Mouse (Mus musculus) megakaryocyte, embryonic 14.5 days (primary cell): ENCODE data around the gene Plagl1. TPM values are rescaled to one million over a fixed set of nuclear protein-coding genes. Genes with fewer than 3 reads are reported as not detected.

Experiments used
- H3K27me3 ChIP-seq: replicated peaks from 2 replicates; pipeline ENCODE3; 2012; ENCODE audit warnings: inconsistent platforms
- H3K36me3 ChIP-seq: replicated peaks from 2 replicates; pipeline ENCODE3; 2012; ENCODE audit warnings: low read length, inconsistent platforms, mixed read lengths
- H3K4me1 ChIP-seq: 2 replicates; pipeline ENCODE4 v1.6.1; 2012; ENCODE audit warnings: inconsistent platforms
- H3K4me3 ChIP-seq: replicated peaks from 2 replicates; pipeline ENCODE3; 2012; ENCODE audit warnings: moderate library complexity, mild to moderate bottlenecking, inconsistent platforms
- H3K9me3 ChIP-seq: 2 replicates; pipeline ENCODE4 v1.6.1; 2012; ENCODE audit warnings: inconsistent platforms
- FLI1 ChIP-seq: IDR thresholded peaks from 2 replicates; pipeline ENCODE4 v1.6.1; 2012; ENCODE audit warnings: low read length, inconsistent platforms, mixed read lengths
- GATA1 ChIP-seq: IDR thresholded peaks from 3 replicates; pipeline ENCODE4 v1.6.1; 2012; ENCODE audit warnings: mixed read lengths, low read length, inconsistent platforms, borderline replicate concordance
- polyA plus RNA-seq: library from polyadenylated mRNA; stranded (reverse); fragments of >175 nt; gene quantifications from 2 replicates; pipeline ENCODE4 v1.2.3, GENCODE M21; 2012; ENCODE audit warnings: low replicate concordance; ENCODE audit not compliant: insufficient read depth

The Plagl1 gene
- polyA plus RNA-seq, 1 experiment: 0.12 TPM

GRCm38 (mm10) chr10:13076807-13077532, 16.7 kb downstream of the Plagl1 start:
- H3K36me3 ChIP-seq: no peaks in the 10 kb centered on the region
- H3K27me3 ChIP-seq: peaks cover 3% of the 10 kb centered on the region
- H3K4me3 ChIP-seq: peak overlapping the region; percentile 53
- peaks cover 12% of the 10 kb centered on the region for H3K4me1 ChIP-seq
- H3K9me3 ChIP-seq: no peaks in the 10 kb centered on the region
- TF ChIP-seq FLI1 (no peak), GATA1 (no peak)

- H3K4me1 ChIP-seq: peaks cover 2% of the 10 kb centered on the region
- no peak overlapping the region for H3K4me3 ChIP-seq
- no peaks in the 10 kb centered on the region for H3K36me3 ChIP-seq
- H3K9me3 ChIP-seq: peaks cover 3% of the 10 kb centered on the region; the same call in 1 of the 2 replicates
- TF ChIP-seq FLI1 (no peak), GATA1 (no peak)
- H3K27me3 ChIP-seq: peaks cover 10% of the 10 kb centered on the region
These were observed 22.2 kb downstream of the Plagl1 start for GRCm38 (mm10) chr10:13082459-13082858.

DNA sequence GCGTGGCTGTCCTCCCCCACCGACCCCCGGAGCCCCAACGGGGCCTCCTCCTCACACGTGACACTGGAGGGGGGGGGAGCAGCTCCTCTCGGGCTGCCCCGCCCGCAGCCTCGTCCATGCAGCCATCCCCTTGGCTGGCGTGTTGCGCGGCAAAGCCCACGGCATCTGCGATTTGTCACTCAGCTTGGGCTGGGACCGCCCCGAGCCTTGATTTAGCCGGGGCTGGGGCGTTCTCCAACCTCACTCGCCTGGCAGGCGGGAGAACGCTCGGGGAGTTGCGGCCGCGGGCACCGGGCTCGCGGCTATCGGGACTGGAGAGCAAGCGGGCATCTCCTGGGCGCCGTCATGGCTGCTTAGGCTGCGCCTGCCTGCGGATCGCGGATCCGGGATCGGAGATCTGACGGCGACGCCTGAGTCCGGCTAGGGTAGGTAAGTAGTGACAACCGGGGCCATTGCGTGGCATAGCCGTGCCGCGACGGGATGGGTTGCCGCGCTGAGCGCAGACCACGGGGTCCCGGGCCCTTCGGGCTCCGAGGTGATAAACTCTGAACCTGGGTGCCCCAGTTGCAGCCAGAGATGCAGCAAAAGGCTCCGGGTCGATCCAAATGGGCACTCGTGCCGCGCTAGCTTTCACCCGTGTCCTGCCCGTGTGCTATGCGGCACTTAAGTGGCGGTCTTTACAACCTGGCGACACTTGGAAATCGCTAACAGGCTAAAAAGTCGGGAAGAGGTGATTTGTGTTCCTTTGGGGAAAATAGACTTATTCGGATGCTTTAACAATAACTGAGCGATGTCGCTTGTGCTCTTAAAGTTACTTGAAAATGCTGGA, 30.5 kb downstream of the Plagl1 start:
- Histone ChIP-seq H3K27me3 (peaks cover 30% of the 10 kb centered on the region), H3K36me3 (no peaks in the 10 kb centered on the region), H3K4me3 (peak overlapping the region; percentile 89), H3K9me3 (peaks cover 10% of the 10 kb centered on the region), H3K4me1 (peaks cover 11% of the 10 kb centered on the region)
- TF ChIP-seq GATA1 (no peak), FLI1 (no peak)

GRCm38 (mm10) chr10:13092996-13093395, 32.7 kb downstream of the Plagl1 start:
- Histone ChIP-seq H3K4me1 (peaks cover 11% of the 10 kb centered on the region), H3K9me3 (peaks cover 10% of the 10 kb centered on the region), H3K4me3 (no peak overlapping the region), H3K27me3 (peaks cover 30% of the 10 kb centered on the region), H3K36me3 (no peaks in the 10 kb centered on the region)
- TF ChIP-seq FLI1 (no peak), GATA1 (no peak)

DNA sequence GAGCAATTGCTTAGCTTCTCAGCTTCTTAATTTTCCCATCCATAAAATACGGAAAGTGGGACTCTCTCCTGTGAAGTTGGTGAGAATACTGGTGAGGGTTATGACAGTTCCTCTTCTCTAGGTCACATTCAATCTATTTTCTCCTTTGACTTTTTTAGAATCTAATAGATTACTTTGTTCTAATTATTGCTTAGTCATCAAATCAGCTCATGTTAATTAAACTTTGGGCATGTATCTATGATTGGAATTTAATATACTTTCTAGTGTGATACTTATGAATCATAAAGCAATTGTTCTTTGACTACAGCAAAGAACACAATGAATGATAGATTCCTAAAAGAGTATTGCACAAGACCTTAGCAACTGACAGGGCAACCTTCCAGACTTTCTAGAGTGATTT, 38.6 kb downstream of the Plagl1 start:
- H3K4me1 ChIP-seq: no peaks in the 10 kb centered on the region
- H3K27me3 ChIP-seq: peaks cover 8% of the 10 kb centered on the region
- no peak overlapping the region for H3K4me3 ChIP-seq
- TF ChIP-seq GATA1: no peak
- TF ChIP-seq FLI1: no peak
- no peaks in the 10 kb centered on the region for H3K36me3 ChIP-seq
- H3K9me3 ChIP-seq: no peaks in the 10 kb centered on the region

DNA sequence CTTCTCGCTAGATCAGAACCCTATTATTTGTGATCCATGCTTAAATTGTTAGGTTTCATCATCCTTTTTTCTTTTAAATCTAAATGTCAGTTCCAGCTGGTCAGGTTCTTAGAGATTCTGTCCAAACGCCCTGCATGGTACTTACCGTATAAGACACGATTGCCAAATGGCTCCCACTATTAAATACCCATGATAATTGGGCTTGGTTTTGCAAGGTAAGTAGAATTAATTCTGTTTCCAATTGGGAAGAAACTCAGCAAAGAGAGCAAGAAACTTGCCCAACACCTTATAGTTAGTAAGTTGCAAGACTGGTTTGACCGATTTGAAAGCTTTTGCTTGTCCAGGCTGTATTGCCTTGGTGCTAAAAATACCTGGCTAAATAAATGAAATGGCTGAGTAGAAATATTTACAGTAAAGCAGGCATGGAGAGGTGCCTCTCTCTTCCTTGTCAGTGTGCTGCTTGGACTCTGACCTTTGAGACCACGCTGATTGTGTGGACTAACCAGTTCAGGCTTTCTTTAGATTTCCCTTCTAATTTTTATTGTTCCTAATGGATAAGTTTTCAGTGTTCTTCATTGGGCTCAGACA, 39.9 kb downstream of the Plagl1 start:
- H3K36me3 ChIP-seq: no peaks in the 10 kb centered on the region
- TF ChIP-seq GATA1 (no peak), FLI1 (no peak)
- no peak overlapping the region for H3K4me3 ChIP-seq
- H3K27me3 ChIP-seq: peaks cover 4% of the 10 kb centered on the region
- no peaks in the 10 kb centered on the region for H3K4me1 ChIP-seq
- no peaks in the 10 kb centered on the region for H3K9me3 ChIP-seq

GRCm38 (mm10) chr10:13102360-13102759, 42.1 kb downstream of the Plagl1 start:
- Histone ChIP-seq H3K27me3 (peaks cover 4% of the 10 kb centered on the region), H3K4me1 (no peaks in the 10 kb centered on the region), H3K36me3 (no peaks in the 10 kb centered on the region), H3K4me3 (no peak overlapping the region), H3K9me3 (no peaks in the 10 kb centered on the region)
- TF ChIP-seq GATA1 (no peak), FLI1 (no peak)

DNA sequence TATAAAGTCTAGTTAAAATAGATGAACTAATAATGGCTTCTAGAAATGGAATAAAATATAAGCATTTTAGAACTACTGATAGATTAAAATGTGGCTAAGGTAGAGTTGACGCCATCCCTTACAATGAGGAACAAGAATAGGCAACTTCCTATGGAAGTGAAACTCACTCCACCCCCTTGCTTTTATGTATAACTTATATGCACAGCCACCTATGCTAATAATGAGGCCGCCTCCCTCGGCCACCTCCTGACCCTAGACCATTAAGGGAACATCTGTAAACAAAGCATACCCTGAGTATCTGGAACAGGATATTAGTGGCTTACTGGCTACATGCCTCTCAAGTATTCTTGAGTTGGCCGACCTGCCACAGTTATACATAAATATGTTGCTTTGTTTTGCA, 43.5 kb downstream of the Plagl1 start:
- no peak for TF ChIP-seq FLI1
- no peak for TF ChIP-seq GATA1
- peaks cover 4% of the 10 kb centered on the region for H3K27me3 ChIP-seq
- H3K36me3 ChIP-seq: no peaks in the 10 kb centered on the region
- H3K4me3 ChIP-seq: no peak overlapping the region
- H3K4me1 ChIP-seq: no peaks in the 10 kb centered on the region
- H3K9me3 ChIP-seq: no peaks in the 10 kb centered on the region

DNA sequence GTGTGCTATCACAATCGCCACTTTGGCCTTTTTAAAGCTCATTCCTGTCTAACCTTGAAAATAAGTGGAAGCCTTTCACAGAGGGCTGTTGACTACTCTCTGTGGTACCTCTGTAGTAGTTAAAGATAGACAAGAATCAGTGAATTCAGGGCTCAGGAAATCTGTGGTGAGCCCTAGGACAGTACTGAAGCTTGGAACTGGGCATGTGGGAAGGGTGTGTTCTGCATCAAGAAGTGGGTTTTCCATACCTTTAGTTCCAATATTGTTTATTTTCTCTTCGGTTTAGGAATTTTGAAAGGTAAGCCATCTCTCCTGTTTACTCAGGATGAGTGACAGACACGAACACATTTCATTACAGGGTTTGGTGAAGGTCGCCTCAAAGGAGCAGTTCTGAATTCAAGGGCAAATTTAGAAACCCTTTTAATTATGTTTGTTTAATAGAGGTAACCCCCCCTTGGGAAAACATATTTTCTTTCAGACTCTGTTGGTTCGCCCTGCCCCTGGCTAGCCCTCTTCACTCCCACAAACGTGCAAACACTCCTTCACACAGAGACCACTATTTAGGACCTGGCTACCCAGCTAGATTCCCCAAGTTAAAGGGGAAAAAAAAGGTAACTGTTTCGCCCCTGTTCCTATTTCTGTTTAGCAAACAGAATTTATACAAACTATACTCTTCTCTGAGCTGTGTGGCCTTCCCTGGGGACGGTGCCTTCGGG, 46.8 kb downstream of the Plagl1 start:
- Histone ChIP-seq H3K36me3 (no peaks in the 10 kb centered on the region), H3K4me1 (no peaks in the 10 kb centered on the region), H3K4me3 (no peak overlapping the region), H3K9me3 (no peaks in the 10 kb centered on the region), H3K27me3 (peaks cover 8% of the 10 kb centered on the region)
- no peak for TF ChIP-seq GATA1
- no peak for TF ChIP-seq FLI1
